Mouse (Mus musculus) lung, postnatal 14 days (tissue): ENCODE measurements around the gene Gpld1.
"Not testable (repeated sequence)": the region's sequence is repeated elsewhere in the genome, so short reads cannot be mapped to it uniquely, and the experiment has no call there.

Experiments used
- DNase-seq: peaks from one replicate; pipeline ENCODE4 v3.0.0; 2021

The Gpld1 gene

DNA sequence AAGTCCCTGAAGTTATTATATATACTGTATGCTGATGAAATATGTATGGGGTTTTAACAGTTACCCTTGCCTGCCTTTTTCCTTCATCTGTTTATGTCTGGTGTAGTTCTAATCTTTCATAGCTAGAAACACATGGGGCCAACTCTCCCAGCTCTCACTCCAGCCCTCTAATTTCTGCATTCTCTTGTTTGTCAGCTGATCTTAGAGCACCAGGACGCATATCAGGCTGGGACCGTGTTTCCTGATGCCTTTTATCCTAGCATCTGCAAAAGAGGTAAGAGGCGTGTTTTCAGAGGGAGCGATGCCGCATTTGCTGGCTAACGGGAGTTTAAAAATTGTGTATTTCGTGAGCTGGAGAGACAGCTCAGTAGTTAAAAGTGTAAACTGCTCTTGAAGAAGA, 9.7 kb downstream of the Gpld1 start:
- DNase-seq, result no peak

GRCm38 (mm10) chr13:24955091-24955490, 12.1 kb downstream of the Gpld1 start:
- DNase-seq, result no peak

DNA sequence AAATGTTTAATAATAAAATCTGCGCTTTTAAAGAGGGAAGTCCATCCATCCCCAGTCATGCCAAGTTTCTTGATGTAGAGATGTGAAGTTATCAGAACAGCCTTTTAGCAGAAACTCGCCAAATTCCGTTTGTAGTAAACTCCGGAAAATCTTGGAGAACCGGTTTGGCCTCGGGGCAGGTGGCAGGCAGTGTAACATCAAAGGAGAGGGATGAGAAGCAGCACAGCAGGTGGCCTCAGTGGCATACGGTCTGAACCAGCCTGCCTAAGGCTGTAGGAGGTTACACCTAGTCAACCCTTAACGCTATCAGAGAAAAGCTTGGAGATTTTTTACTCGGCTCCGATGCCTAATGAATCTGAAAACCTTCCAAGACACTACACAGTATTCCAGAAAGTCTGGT, 12.5 kb downstream of the Gpld1 start:
- DNase-seq, result no peak

DNA sequence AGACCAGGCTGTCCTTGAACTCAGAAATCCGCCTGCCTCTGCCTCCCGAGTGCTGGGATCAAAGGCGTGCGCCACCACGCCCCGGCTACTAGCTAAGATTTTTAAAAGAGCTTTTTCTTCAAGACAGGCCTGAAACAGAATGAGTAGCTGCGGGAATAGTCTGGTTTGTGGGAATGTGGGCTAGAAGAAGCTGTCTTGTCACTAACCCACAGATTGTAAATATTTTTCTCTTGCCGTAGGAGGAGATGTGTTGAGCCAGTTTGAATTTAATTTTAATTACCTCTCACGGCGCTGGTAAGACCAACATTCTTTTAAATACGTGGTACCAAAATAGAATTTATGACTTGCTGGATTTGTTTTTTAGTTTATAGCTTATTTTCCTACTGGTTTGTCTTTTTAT, 15.7 kb downstream of the Gpld1 start:
- DNase-seq, result no peak

DNA sequence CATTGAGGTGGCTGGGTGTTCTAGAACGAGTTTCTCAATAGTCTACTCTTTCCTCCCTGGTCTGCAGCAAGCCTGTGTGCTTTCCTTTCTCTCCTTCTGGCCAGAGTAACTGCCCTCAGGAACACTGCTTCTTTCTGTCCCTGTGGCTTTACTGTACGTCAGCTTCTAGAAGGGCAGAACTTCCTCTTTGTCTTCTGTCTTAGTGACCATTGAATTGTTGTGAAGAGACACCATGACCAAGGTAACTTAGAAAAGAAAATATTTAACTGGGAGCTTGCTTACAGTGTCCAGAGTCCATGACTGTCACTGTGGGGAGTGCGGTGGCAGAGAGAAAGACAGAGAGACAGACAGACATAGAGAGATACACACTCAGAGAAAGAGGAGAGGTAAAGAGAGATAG, 17.1 kb downstream of the Gpld1 start:
- no peak for DNase-seq

- no peak for DNase-seq
These were observed 19.2 kb downstream of the Gpld1 start for GRCm38 (mm10) chr13:24962119-24962518.

DNA sequence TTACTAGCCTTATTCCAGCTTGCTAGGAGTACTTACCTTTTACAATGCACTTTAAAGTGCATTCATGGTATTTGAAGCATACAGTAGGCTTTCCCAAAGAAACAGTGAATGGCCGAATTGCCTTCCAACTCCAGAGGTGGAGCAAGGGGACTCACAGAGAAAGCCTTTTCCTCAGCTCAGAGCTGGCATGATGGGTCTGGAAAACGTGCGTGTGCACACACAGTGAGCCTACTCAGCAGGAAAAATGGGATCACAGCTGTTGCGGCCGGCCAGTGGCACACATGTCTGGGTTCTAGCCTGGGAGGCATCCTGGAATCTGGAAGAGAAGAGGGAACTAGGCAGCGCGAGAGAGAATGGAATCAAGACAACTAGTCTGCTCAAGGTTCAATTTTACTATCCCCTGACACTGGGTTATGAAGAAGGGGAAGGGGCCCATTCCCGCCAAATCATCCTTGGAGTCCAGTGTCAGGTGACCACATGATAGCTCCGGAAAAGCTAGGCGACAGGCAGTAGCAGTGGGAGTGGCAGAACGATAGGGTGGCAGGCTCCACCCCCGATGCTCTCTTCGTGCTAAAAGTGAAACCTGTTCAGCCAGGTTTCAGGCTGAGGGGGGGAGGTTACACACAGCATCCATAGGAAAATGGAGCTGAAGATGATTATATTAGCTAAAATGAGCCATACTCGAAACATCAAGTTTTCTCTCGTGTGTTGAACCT, 22.3 kb downstream of the Gpld1 start:
- DNase-seq, result no peak

DNA sequence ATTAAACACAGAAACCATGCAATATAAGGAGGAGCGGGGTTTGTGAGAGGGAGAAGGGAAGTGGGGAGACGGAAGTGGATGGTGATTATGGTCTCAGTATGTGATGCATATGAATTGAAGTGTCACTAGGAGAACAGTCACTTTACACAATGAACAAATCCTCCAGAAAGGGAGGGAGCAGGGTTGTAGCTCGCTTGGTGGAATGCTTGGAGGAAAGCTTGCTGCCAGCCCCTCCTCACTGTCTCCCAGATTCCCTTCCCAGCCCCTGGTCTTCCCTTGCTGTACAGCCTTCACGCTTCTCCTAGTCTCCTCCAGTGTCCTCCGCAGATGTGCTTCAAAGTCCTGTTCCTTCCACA, 22.9 kb downstream of the Gpld1 start:
- no peak for DNase-seq

DNA sequence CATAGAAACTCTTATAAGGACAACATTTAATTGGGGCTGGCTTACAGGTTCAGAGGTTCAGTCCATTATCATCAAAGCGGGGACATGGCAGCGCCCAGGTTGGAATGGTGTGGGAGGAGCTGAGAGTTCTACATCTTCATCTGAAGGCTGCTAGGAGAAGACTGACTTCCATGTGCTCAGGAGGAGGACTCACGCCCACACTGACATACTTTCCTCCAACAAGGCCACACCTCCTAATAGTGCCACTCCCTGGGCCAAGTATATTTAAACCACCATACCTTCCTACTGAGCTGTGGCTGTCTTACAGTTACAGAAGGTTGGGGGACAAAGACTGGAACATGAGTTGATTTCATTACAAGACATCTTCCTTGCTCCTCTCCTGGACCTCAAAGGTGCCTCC, 28.8 kb downstream of the Gpld1 start:
- DNase-seq, result not testable (repeated sequence)

DNA sequence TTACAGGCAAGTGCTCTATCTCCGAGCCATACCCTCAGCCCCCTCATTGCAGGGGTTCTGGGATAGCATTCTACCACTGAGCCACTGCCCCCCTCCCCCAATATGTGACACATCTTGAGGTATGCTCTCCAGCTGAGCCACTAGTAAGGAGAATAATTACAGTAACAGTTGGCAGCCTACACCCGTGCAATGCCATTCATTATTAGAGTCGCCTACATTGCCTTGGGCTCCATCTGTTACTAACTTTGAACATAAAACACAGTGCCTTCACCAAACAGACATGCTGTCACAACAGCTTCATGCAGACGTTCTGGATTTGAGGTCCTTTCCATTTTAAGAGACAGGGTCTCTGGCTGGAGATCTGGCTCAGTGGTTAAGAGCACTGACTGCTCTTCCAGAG, 33.4 kb downstream of the Gpld1 start:
- no peak for DNase-seq

GRCm38 (mm10) chr13:24977820-24978342, 34.9 kb downstream of the Gpld1 start:
- DNase-seq, result no peak

DNA sequence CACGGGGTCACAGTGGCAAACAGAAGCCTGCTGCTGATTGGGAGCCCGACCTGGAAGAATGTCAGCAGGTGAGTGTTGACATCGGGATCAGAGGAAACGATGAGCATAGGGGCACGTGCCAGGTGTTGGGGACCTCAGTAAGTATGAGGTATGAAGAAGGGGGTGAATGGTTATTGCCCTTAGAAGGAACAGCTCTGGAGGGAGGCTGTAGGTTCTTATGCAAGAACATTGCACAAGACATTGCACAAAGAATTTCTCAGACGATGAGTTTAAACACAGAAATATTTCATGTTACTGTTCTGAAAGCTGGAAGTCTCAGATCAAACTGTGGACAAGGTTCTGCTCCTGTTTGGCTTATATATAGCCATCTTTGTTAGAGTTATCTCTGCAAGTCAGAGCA, 38.1 kb downstream of the Gpld1 start:
- DNase-seq, result no peak

GRCm38 (mm10) chr13:24985435-24985834, 42.5 kb downstream of the Gpld1 start:
- no peak for DNase-seq

DNA sequence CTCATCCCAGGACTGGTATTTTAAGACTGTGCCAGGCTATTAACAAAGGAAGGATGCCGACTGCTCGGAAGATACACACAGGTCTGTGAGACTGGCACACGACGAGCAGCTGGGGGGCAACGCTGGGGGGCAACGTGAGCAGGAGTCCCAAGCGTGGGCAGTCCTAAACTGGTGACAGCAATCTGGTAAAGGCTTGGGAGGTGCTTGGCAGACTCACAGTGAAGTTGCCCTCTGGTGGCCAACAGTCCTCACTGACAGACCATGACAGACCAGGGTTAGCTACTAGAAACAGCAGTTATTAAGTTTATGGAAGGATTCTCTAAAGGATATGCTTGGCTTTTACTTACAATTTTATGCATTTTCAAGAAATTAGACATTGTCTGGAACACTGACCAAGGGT, 45.4 kb downstream of the Gpld1 start:
- peak; percentile 70 for DNase-seq

GRCm38 (mm10) chr13:24989006-24989405, 46.1 kb downstream of the Gpld1 start:
- no peak for DNase-seq

DNA sequence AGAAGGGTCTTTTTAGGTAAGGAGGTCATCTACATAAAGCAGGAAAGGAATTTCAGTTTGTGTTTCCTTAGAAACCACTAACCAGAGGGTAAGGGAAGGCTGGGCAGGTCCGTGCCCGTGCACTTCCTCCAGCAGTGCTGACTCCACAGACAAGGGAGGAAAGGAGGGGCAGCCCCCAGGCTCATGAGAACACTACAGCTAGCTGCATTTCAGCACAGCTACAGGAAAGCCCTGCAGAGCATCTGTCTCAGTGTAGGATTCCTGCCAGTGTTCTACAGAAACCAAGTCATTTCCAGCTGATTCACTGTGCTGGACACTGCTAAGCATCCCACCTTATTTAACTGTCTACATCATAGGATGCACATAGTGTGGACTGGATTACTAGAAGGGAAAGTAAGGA, 50.2 kb downstream of the Gpld1 start:
- DNase-seq, result no peak

GRCm38 (mm10) chr13:24999538-24999937, 56.6 kb downstream of the Gpld1 start:
- DNase-seq, result no peak

DNA sequence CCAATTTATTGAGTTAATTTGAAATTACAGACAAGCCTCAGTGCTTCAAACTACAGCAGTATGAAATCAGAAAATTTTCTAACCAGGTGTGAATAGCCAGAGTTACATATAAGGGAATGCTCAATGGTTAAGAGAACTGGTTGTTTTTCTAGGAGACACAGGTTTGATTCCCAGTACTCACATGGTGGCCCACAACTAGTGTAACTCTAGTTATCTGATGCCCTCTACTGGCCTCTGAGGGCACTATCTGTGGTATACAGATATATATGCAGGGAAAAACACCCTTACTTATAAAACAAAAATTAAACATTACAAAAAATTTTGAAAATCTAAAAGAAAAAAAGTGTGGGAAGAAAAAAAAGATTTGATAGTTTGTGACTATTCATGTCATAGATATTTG, 60.0 kb downstream of the Gpld1 start:
- no peak for DNase-seq

DNA sequence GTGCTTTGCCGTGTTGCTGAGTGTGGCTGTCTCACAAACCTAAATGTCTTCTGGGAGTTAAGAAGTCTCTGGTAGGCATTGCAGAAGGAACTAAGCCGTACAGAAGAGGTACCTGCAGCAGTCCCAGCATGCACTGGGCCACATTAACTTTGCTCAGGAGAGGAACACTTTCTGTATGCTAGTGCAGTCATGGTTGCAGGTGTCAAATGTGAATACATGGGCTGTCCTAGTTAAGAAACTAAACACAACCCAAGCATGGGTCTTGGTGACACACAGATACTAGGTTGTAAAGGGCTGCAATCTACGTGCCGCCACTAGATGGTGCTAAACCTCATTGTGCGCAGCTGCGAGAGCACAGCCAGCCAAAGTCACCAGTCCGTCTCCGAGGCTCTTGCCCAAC, 64.2 kb downstream of the Gpld1 start:
- DNase-seq, result peak; percentile 56

GRCm38 (mm10) chr13:25018316-25018715, 75.4 kb downstream of the Gpld1 start:
- DNase-seq, result no peak

- peak; percentile 88 for DNase-seq
These were observed 77.0 kb downstream of the Gpld1 start, which contains the start of gene Mrs2 for GRCm38 (mm10) chr13:25019793-25020539. TSS of gene Mrs2 (minus strand) at chr13:25020379.

DNA sequence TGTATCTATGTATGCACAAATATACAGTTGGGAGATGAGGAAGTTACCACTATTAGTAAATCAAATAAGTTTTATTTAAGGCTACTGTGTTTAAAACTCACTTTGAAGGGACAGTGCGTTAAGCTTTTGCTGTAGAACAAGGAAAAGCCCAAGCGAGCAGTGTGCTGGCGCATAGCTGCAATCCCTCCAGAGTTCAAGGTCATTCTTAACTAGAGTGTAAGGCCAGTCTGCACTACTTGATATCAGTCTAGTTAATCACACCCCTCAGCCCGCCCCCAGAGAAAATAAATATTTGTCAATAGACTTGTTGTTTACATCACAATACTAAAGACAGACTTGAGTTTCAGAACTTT, 77.6 kb downstream of the Gpld1 start:
- DNase-seq, result no peak

GRCm38 (mm10) chr13:25022386-25022785, 79.4 kb downstream of the Gpld1 start:
- no peak for DNase-seq

GRCm38 (mm10) chr13:25023129-25023528, 80.2 kb downstream of the Gpld1 start:
- no peak for DNase-seq

- DNase-seq, result peak; percentile 57
These were observed 81.7 kb downstream of the Gpld1 start for GRCm38 (mm10) chr13:25024655-25025054.
